Mouse (Mus musculus) granulocyte monocyte progenitor cell, adult 5-6 weeks (primary cell): ENCODE measurements around the gene Rnf145. TPM values are rescaled to one million over a fixed set of nuclear protein-coding genes. Genes with fewer than 3 reads are reported as not detected.

Experiments
- ATAC-seq: replicated peaks from 2 replicates; pipeline ENCODE4 v1.8.0; 2016; ENCODE audit warnings: mild to moderate bottlenecking, moderate TSS enrichment, inconsistent platforms; ENCODE audit not compliant: poor library complexity, severe bottlenecking
- total RNA-seq, 2 experiments: library from RNA; stranded (forward) in 1 of 2; stranded (reverse) in 1 of 2; fragments of 200-712, 200-1000 nt in 1 of 2; fragments of >200 nt in 1 of 2; fragmentation: Nextera tagmentation in 1 of 2; gene quantifications; 2 replicates each; pipeline ENCODE4 v1.2.3; 2014 to 2017

The Rnf145 gene
- total RNA-seq, 2 experiments from 2014 or later: 18.2 to 18.9 TPM

- ATAC-seq: no peak
Measured at GRCm38 (mm10) chr11:44612681-44613410, 94.1 kb downstream of the Rnf145 start.

GRCm38 (mm10) chr11:44613411-44614180, 94.8 kb downstream of the Rnf145 start:
- ATAC-seq: no peak

Other genes with a start within 250 kb of the Rnf145 start
- gene Il12b, start 118.9 kb upstream of the Rnf145 start, total RNA-seq (2014; fragmentation: Nextera tagmentation): not detected in 2 replicates
- gene Il12b, start 118.9 kb upstream of the Rnf145 start, total RNA-seq (2017): not detected in 2 replicates
- gene Ublcp1, start 48.5 kb upstream of the Rnf145 start, total RNA-seq (2014; fragmentation: Nextera tagmentation): 8.4 and 9.3 TPM in 2 replicates
- gene Ublcp1, start 48.5 kb upstream of the Rnf145 start, total RNA-seq (2017): 4.7 and 12.6 TPM in 2 replicates
- not detected in 2 replicates for gene Ebf1, start 98.4 kb downstream of the Rnf145 start, total RNA-seq (2014; fragmentation: Nextera tagmentation)
- gene Ebf1, start 98.4 kb downstream of the Rnf145 start, total RNA-seq (2017): not detected in 2 replicates